Mouse (Mus musculus): ENCODE results near the gene Klri2. TPM values are rescaled to one million over a fixed set of nuclear protein-coding genes. Genes with fewer than 3 reads are reported as not detected.
A peak's percentile ranks its signal among the peaks of the same experiment; 100 is the strongest.
"Not testable (repeated sequence)": the region's sequence is repeated elsewhere in the genome, so short reads cannot be mapped to it uniquely, and the experiment has no call there.

The Klri2 gene
- 0.18 and 0.31 TPM in 2 replicates for polyA plus RNA-seq (2015; fragmentation: Nextera tagmentation; extraction: Ambion mirVana)

DNA sequence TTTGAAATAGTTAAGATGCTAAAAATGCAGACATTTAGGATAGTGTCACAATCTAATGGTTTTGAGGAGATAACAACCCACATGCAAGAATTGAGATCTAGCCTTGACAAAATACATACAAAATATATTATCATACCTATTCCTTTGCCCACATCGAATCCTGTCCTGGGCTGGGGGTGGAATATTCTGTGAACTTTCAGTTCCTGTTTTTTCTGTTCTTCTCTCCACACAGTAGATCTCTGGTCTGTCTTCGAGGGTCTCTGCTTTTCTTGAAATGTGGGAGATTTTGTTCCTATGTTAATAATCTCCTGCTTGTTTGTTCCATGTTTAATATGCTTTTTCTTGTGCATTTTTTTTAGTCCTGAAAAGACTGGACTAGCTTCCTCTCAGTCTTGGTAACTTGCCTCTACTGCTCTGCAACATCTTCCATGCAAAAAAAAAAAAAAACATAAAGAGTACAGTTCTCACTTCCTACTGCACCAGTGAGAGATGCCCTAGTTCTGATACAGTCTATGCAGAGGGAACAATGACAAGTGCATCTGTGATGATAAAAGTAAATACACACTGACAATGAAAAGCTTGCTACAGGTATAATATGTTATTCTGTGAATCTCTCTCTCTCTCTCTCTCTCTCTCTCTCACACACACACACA lies at the start of gene Klri2:
Klri2 (minus strand) TSS at position 416 of the 653 bp plus-strand sequence.
- no peak for DNase-seq (ENCODE audit: low spot score)

DNA sequence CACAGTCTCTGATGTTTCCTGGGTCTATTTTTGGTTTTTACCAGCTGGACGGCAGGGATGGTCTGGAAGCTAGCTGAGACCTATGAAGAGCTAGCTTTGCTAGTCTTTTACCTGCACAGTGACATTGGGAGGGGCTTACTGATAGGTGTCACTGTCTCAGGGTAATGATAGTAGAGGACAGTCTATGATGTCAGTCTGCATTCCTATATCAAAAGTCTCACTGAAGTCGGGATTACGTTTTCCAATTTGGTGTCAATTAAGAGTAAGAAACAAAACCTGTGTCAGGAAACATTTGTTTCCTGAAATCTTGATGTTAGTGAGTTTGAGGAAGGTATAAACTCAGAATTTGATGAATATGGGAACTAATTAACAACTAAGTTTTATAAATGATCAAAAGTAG lies 43.9 kb upstream of the Klri2 start, which contains the start of gene Gm156:
Gm156 (minus strand) TSS at position 101 of the 400 bp plus-strand sequence.
- DNase-seq (ENCODE audit: low spot score), result not testable (repeated sequence)

DNA sequence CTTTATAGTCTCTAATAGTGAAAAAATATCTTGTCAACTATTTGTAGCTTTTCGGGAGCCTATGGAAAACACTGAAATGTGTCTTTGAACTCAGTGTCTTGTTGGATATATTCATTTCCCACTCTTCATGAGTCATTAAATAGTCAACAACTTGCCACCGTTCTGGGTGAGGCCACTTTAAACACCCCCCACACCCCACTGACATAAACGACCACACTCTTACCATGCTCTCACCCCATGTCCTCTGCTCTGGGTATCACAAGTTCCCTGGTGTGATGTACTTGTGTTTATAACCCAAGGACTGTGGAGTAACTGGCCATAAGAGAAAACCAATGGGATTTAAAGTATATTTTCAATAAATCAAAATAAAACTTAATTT lies 7.4 kb upstream of the Klri2 start:
- no peak for DNase-seq (ENCODE audit: low spot score)

DNA sequence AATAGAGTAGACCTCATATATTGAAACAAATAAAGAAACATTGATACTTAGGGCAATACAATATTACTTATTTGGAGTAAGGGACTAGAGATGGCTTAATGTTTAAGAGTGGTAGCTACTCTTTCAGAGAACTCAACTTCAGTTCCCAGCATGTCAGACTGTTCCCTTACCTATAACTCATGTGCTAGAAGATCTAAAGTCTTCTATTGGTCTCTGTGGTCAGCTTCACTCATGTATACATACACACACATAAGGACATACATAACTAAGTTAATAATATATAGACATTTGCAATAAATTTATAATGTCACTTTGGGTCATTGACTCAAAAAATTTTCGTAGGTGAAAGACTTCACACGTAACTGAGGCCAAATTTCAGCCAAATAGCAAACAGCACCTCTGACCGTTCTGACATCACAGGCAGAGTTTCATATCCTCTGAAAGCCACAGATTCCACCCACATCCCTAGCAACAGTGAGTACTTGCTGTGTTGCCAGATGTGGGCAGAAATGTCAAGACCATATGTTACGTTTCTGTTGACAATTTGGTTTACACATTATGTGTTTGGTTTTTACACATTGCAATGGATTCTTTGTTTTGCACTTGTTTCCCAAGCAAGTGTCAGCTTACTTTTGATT lies 6.9 kb upstream of the Klri2 start:
- DNase-seq (ENCODE audit: low spot score), result no peak

DNA sequence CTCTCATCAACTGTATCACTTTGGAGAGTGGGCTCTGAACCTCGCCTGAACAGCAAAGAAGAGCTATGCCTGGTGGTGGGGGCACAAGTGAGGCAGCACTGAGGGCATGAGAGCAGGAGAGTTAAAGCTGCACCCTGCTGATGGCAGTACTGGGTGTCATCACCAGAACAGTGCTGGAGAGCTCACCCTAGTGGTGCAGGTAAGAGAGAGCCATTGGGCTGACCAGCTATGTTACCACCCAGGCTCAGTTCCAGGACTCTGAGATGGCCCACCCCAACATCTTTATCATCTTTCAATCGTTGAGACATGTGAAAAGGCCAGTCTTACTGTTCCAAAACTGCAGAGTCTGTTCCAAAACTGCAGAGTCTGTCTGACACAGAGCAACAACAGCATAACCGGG lies 5.9 kb upstream of the Klri2 start:
- no peak for DNase-seq (ENCODE audit: low spot score)

DNA sequence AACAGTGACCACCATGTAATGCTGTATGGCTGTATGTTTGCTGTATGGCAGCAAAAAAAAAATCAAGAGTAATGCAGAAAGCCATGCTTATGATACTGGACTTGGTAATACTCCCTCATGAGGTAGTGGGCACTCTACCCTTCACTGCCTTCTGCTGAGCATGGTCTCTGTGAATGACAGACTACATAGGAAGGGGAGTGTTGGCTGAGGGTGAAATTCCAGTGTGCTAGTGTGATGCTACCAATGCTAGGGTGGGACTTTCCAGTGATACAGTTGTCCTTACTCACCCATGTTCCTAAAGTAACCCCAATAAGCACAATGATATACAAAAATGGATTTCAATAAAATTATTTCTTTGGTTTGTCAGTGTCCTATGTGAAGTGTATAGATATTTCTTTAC lies 3.9 kb downstream of the Klri2 start:
- DNase-seq (ENCODE audit: low spot score), result no peak

DNA sequence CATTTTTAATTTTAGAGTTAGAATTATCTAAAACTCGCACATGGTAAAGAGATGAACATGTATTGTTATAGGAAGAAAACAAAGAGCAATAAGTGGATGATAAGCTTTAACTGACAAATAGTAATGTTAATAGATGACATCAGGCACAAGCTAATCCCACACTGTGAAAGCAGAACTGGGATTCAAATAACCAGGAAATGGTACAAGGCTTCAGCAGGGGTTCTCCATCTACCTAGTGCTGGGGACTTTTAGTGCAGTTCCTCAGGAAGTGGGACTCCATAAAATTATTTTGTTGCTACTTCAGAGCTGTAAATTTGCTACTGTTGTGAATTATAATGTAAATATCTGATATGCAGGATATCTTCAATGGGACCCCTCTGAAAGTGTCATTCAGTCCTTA lies 13.0 kb downstream of the Klri2 start:
- DNase-seq (ENCODE audit: low spot score), result no peak

DNA sequence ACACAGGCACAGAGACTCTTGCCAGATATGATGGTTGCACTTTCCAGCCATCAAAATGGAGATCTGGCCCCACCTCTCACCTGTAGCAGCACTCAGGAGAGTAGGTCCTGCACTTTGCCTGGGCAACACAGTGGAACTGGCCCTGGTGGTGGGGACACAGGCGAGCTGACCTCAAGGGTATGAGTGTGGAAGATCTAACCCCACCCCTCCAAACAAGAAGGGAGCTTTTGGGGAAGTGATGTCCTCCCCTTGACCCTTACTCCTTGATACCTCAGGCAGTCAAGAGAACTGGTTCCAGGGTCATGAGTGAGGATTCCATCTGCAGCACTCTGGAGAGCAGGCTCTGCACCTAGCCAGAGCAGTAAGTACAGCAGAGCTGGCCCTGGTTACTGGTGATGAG lies 18.9 kb downstream of the Klri2 start:
- no peak for DNase-seq (ENCODE audit: low spot score)

DNA sequence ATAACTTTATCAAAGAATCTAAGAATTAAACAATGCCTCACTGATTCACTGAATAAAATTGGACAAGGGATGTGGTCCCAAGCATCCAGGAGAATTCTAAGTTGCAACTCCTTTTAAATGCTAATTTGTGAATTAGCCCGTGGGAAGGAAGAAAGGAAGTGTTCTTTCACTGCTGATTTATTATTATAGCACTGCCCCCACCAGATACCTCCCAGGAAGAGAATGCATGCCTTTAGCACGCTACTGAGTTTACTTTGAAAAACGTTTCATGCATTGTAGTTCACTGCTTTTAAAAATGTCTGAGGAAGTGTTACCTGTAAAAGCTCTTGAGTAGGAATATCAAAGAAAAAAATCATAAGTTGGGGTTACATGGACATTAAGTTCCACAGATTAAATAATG lies 19.8 kb downstream of the Klri2 start:
- DNase-seq (ENCODE audit: low spot score), result no peak

DNA sequence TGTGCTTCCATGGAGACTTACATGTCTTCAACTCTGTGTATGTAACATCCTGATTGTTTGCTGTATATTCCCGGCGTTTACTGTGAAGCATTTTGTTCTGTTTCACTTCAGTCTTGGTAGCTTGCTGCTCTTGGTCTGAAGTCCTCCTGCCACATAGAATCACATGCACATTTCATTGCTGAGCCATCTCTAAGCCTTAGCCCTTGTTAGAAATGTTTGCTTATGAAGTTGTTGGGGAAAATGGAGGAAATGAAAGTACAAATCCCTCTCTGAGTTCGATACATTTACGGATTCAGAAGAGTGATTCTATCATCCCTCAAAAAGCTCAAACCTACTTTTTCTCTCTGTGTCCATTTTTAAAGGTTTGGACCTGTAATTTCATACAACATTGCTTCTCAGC lies 23.3 kb downstream of the Klri2 start, which contains the start of gene Klri1:
Klri1 (minus strand) TSS at position 101 of the 400 bp plus-strand sequence.
- no peak for DNase-seq (ENCODE audit: low spot score)

DNA sequence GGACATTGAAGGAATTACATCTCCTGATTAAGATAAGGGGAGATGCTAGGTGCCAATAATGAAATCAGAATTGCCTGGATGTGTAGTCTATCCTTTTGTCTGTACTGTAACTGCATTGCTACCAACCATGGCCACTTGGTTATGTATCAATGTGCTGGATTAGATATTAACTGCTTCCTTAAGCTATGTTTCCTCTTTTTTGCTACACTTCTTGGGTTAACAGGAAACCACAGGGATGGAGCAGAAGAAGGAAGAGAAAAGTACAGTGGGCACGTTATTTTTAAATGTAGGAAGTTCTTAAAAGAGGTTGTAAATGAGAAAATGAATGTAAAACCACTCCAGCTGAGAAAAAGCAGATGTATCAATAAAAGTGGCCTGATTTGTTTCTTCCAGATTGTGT lies 26.7 kb downstream of the Klri2 start:
- DNase-seq (ENCODE audit: low spot score), result no peak

DNA sequence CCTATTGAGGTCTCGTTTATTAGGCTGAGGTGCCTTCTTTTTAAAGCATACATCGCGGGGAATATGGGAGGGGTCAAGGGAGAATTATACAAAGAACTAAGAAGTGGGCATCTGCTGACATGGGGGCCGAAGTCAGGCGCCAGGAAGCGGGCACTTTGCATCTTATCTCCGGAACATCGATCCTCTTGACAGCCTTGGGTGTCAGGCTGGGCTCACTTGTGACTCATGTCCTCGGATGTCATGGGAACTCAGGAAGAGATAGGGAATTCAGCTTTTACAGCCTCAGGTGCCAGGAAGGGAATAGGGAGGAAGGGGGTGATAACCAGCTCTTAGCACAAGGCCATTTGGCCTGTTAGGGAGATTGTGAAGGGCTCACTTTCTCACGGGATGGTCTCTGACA lies 48.8 kb downstream of the Klri2 start:
- not testable (repeated sequence) for DNase-seq (ENCODE audit: low spot score)

DNA sequence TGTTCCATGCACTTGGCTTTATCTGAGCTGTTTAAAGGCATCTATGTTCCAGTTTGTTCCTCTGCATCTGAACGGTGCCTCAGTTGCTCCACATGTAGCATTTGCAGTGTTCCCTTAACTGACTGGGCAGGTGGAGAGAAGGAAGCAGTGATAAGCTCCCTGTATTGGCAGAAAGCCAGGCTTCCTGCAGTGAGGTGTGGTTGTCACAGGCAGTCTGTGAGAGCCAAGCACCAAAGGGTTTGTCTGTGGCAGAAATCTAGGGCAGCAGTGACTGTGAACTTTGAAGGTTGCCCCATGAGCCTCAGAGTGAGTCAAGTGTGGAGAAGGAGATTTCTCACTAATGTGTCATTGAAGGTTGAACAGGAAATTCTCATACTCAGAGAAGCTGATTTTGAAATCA lies 59.9 kb downstream of the Klri2 start:
- peak; percentile 4 for DNase-seq (ENCODE audit: low spot score)

Small RNAs within 50 kb of the gene (microRNA-seq; reads per million reads assigned to microRNA genes)
- gene Mir680-1 (ENCODE audit: borderline number of aligned reads), result not detected

Other genes starting within 250 kb of the Klri2 start
- gene Olr1, start 233.3 kb downstream of the Klri2 start, polyA plus RNA-seq (2015; fragmentation: Nextera tagmentation; extraction: Ambion mirVana), result 0.09 and 0.12 TPM in 2 replicates
- gene Tmem52b, start 227.9 kb downstream of the Klri2 start, polyA plus RNA-seq (2015; fragmentation: Nextera tagmentation; extraction: Ambion mirVana), result not detected in 2 replicates
- 32.0 and 34.1 TPM in 2 replicates for gene Gabarapl1, start 207.3 kb downstream of the Klri2 start, polyA plus RNA-seq (2015; fragmentation: Nextera tagmentation; extraction: Ambion mirVana)
- gene Klre1, start 162.6 kb downstream of the Klri2 start, polyA plus RNA-seq (2015; fragmentation: Nextera tagmentation; extraction: Ambion mirVana), result 0.45 and 0.74 TPM in 2 replicates
- gene Klrd1, start 148.7 kb downstream of the Klri2 start, polyA plus RNA-seq (2015; fragmentation: Nextera tagmentation; extraction: Ambion mirVana), result 9.1 and 12.2 TPM in 2 replicates
- gene Klrk1, start 116.6 kb downstream of the Klri2 start, polyA plus RNA-seq (2015; fragmentation: Nextera tagmentation; extraction: Ambion mirVana), result 4.5 and 4.8 TPM in 2 replicates
- gene Klrc3, start 97.1 kb downstream of the Klri2 start, polyA plus RNA-seq (2015; fragmentation: Nextera tagmentation; extraction: Ambion mirVana), result not detected in 2 replicates
- gene Klrc2, start 79.8 kb downstream of the Klri2 start, polyA plus RNA-seq (2015; fragmentation: Nextera tagmentation; extraction: Ambion mirVana), result 0.57 and 0.62 TPM in 2 replicates
- 2.0 and 2.4 TPM in 2 replicates for gene Klrc1, start 61.5 kb downstream of the Klri2 start, polyA plus RNA-seq (2015; fragmentation: Nextera tagmentation; extraction: Ambion mirVana)
- gene Klri1, start 23.4 kb downstream of the Klri2 start, polyA plus RNA-seq (2015; fragmentation: Nextera tagmentation; extraction: Ambion mirVana), result not detected in 2 replicates
- 0.21 and 0.41 TPM in 2 replicates for gene Gm156, start 43.8 kb upstream of the Klri2 start, polyA plus RNA-seq (2015; fragmentation: Nextera tagmentation; extraction: Ambion mirVana)
- gene Gm17631, start 122.2 kb upstream of the Klri2 start, polyA plus RNA-seq (2015; fragmentation: Nextera tagmentation; extraction: Ambion mirVana), result not detected in 2 replicates
- not detected in 2 replicates for gene Klra17, start 136.2 kb upstream of the Klri2 start, polyA plus RNA-seq (2015; fragmentation: Nextera tagmentation; extraction: Ambion mirVana)
- 5.9 and 9.4 TPM in 2 replicates for gene Klra5, start 177.2 kb upstream of the Klri2 start, polyA plus RNA-seq (2015; fragmentation: Nextera tagmentation; extraction: Ambion mirVana)

Measured in thymus, postnatal 0 days (tissue).